Mouse (Mus musculus) gastrocnemius, adult 8-10 months (tissue): ENCODE data around the gene Gramd1b. TPM values are rescaled to one million over a fixed set of nuclear protein-coding genes. Genes with fewer than 3 reads are reported as not detected.

Source experiments
- DNase-seq, 2 experiments: peaks; one replicate each; pipeline ENCODE4 v3.0.0; 2022; ENCODE audit warnings: low spot score in 2 of 2
- total RNA-seq, 4 experiments: library from RNA; stranded (reverse); gene quantifications; 2 replicates each; pipeline ENCODE4 v1.2.4; 2022

The Gramd1b gene
- total RNA-seq, 4 experiments from 2014 or later: 3.6 to 6.0 (median 4.8) TPM

DNA sequence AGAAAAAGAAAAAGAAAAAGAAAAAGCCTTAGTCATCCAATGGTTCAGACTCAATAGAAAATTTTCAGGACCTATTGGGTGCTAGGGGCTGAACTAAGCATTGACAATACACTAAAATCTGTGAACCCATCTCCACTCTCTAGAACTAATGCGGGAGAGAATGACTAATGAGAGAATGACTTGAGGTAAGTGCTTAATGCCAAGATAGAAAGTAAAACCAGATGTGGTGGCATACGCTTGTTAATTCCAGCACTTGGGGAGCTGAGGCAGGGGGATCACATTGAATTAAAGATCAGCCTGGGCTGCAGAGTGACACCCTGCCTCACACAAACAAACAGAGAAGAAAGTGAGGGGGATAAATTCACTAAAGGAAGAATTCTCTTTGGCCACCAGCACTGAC, 131.0 kb downstream of the Gramd1b start:
- no peak for DNase-seq

DNA sequence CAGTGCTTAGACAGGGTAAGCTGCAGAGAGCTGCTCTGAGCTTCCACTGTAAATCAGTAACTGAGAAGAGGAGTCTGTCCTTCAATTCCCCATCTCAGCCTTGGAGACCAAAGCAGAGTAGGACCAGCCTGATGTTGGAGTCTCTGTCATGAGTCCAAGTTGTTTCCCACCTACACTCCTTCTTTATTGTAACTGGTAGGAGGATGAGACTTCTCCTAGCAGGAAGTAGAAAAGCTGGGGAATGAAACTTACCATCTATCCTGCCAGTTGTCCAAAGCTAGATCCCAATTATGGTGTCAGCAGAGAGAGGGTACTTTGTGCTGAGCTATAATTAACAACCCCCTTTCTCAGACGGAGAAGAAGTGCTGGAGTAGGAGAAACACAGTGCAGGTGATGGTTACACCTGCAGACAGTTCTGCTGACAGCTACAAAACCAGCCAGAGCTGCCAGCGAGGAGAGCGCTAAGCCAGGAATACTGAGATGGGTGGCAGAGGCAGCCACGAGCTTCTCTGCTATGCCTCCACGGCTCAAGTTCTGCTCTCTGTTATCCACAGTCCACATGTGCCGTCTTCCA, 131.7 kb downstream of the Gramd1b start:
- no peak for DNase-seq

DNA sequence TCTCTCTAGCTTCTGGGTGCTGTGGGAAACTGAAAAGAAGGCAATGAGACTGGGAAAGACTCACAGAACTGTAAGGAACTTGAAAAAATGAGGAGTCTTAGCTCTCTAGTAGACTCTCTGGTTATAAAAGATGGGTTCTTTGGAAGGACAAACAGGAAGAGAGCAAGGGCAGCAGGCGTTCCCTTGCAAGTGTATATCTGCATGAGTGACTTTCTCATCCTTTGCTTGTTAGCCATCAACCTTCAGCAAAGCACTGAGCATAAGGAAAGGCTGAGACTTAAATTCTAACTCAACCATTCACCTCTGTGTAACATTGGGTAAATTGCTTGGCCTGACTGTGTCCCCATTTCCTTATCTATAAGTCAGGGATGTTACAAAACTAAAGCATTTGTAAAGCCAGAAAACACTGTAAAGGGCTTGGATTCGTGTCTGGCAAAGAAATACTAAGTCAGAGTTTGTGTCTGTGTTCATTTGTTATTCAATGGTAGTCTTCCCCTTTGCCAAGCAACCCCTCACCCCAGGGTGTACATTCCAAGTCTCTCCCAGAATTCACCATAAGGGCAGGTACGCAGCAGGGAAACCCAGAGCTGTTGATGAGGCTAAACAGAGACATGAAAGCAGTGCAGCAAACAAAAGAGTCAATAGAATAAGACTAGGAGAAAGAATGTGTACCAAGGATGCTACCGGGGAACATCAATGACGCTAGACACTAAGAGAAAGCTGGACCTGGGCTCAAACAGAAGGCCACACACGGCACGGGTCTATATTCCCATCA, 133.5 kb downstream of the Gramd1b start:
- DNase-seq: no peak

DNA sequence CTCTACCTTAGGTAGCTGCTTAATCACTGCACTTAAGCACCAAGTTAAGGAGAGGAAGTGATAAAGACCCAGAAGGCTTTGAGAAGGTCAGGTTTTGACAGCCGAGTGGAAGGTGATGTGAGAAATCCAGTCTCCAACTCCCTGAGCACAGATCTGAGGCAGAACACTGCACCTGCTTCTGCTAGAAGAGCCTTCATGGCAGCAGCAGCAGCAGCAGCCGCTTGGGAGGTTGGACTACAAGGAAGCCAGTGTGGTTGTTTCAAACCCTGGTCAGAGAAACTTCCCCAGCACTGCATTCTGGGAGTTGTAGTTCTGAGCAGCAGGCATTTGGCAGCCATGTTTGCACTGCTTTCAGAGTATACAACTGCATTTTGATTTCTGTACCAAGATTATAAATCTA, 134.1 kb downstream of the Gramd1b start:
- DNase-seq: no peak

- DNase-seq: no peak
Observed at GRCm38 (mm10) chr9:40396171-40396570, 135.0 kb downstream of the Gramd1b start.

DNA sequence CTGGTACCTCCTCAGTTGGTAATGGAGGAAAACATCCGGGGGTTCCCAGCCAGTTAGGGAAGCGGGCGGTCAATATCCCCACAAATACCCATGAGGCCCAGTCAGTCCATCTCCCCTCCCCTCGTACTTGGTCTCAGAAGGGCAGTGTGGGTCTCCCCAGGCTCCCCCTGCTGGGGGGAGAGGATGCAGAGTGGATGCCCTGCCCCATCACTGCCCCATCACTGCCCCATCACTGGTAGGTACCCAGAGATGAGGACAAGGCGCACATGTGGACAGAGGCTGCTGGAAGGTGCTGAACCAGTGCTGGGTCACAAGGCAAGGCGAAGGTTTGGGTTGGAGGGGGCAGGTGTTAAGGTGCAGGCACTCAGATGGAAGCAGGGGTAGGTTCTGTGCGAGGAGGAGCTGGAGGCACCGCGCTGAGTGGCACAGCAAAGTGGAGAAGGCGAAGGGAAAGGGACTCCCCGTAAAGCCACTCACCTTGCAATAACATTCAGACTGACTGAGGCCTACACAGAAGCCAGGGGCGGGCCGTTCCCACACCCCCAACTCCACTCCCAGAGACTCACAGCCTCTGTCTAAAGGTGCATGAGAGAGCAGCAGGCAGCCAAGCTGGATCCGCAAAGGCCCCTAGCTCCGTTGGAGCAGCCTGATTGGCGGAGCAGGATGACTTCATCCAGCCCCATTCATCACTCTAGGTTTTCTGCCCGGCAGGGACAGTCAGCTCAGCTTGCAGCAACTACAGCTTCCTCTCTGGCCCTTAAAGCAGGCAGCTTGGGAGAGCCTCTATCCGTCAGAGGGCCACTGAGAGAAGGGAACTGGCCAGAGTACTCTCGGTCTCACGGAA, 139.1 kb downstream of the Gramd1b start:
- DNase-seq: no peak

DNA sequence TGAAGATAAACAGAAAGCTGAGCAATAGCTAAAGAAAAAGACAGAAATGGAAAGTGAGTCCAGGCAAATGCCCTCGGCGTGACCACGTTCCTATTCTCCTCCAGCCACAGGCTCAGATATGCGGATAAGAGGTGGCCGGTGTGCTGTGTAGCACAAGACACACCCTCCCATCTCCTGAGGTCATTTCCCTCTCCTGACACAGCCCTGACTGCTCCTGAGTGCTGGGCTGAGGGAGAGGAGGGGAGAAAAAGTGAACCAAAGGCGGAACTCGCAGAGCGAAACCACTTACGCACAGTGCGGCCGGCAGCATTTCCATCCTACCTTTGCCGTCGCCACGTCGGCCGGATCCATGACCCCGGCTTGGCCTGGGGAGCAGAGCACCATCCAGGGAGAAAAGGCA, 139.8 kb downstream of the Gramd1b start:
- no peak for DNase-seq

DNA sequence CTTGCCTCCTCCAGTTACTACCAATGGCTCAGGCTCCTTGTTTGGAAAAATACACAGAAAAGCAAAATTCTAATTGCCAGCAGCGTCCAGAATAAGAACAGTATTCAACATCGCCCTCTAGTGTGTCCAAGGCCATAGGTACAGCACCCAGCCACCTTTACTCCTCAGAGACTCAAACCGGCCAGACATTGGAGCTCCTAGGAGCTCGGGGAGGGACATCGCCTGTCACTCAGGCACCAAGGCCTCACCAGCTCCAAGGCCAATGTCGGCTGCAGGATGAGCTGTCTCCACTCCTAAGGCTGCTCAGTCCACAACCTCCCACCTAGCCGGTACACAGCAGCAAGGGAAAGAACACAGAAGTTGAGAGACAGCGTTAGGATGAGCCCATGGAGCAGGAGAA, 140.3 kb downstream of the Gramd1b start:
- DNase-seq: no peak

GRCm38 (mm10) chr9:40390396-40390760, 140.8 kb downstream of the Gramd1b start:
- no peak for DNase-seq

- no peak for DNase-seq
Observed at GRCm38 (mm10) chr9:40389669-40390395, 141.4 kb downstream of the Gramd1b start.

DNA sequence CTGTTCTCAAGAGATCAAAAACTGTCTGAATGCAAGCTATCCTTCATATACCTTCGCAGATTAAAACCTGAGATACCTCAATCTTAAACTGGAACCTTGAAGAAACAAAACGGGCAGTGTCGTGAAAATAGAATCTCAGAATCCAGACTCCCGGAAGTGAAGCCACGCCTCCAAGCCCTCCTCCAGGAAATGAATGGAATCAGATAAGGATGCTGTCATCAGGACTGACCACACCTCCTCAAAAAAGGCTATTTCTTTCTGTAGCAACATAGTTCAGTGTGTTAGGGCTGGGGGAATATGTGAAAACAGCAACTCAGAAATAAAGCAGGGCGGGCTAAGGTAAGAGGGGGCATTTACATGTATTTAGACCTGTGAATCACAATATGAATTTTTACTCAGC, 142.0 kb downstream of the Gramd1b start:
- DNase-seq: no peak

DNA sequence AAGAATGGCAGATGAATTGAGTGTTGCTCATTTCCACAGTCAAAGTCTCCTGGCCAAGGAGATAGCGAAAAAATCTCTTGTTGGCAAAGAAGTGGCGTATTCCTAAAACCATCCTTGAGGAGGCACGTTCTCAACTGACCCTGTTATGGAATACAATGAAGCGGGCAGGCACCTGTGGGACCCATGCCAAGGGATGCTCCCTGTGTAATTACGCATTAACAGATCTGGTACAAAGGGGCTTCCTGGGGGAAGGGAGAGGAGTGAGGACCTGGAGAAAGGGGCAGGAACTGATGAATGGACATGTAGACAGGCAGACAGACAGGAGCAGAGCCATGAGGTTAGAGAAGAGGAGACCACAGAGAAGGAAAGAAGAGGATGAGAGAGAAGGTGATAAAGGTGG, 146.4 kb downstream of the Gramd1b start:
- DNase-seq: no peak

- no peak for DNase-seq
Observed at GRCm38 (mm10) chr9:40382508-40382907, 148.7 kb downstream of the Gramd1b start.

DNA sequence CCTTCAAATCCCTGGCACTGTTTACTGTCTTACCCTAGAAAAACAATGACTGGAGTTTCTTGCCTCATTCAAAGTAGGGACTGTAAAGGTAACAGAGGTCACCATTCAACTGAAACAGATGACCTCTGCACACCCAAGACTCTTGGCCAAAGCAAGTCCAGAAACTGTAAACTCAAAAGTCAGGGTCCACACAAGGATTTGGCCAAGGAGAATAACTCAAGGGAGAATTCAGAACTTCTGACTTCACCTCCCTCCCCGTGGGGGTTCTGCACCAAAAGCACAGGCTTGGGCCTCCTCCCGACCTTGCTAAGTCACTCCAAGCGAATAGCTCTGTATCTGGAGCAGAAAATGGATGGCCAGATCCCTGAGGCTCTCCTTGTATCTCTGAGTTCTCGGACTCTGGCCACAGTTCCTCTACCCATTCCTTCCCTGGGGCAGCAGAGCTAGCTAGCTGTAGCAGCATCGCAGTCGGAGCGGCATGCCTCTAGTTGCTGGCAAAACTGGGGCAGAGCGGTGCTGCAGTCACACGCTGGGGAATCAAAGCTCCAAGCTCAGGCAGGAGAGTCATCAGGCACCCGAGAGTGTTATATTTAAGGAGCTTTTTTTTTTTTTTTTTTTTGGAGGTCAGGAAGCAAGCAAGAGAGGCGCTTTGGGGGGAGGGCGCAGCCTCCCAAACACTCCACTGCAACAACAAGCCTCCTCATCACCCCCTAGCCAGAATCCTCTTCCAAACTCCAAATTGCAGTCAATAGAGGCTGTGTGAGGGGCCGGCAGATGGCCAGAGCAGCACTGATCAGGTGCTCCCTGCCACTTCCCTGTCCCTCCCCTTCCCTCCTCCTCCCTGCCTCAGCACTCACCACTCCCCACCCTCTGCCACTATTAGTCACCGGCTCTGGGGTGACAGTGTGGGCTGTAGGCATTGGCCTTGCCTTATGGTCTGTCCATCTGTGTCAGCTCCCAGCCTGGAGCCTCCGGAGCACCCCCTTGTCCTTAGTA, 149.5 kb downstream of the Gramd1b start:
- DNase-seq: no peak

DNA sequence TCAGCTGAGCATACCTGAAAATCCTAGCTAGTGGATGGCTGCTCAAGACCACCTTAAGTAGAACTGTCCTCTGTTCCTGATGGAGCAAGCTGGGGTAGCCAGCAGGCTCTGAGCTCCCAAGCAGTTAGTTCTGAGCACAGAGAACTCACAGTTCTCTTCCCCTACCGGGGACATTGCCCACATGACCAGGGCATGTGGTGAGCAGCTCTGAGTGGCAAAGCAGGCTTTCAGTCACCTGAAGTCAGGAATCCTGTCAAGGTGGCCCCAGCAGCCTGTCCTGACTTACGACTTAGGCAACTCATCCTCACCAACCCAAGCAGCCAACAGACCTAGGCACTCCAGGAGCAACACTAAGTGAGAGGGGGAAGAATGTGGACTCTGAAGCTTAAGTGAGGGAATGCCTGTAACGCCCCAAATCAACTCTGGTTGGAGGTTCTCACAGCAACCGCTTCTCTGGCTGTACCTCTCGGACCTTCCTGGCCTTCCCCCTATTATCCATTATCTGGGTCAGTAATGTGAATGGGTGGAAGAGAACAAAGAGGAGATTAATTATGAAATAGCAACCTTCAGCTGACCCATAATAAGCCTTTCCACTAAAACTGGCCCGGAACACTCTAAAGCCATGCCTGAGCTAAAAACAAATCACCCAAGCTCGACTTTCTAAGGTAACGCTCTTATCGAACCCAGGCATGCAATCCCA, 154.3 kb downstream of the Gramd1b start:
- DNase-seq: no peak

DNA sequence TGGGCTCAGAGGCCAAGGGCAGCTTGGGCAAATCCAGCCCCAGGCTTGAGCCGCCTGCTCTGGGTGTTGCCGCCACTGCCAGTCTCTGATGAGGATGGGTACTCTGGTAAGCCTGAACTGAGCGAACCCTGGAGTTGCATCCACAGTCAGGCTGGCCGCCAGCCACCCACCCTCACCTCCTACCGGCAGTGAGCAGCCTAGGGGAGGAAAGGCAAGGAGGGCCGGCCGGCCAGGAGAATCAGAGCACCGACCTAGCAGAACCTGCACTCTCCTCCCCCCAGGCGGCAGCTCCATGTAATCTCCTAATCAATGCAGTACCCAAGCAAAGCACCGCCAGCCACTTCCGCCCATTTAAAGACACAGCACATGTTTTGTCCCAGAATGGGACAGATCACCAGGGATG, 155.0 kb downstream of the Gramd1b start:
- DNase-seq: no peak

GRCm38 (mm10) chr9:40375518-40375917, 155.7 kb downstream of the Gramd1b start:
- no peak for DNase-seq

GRCm38 (mm10) chr9:40374992-40375391, 156.2 kb downstream of the Gramd1b start:
- DNase-seq: no peak

DNA sequence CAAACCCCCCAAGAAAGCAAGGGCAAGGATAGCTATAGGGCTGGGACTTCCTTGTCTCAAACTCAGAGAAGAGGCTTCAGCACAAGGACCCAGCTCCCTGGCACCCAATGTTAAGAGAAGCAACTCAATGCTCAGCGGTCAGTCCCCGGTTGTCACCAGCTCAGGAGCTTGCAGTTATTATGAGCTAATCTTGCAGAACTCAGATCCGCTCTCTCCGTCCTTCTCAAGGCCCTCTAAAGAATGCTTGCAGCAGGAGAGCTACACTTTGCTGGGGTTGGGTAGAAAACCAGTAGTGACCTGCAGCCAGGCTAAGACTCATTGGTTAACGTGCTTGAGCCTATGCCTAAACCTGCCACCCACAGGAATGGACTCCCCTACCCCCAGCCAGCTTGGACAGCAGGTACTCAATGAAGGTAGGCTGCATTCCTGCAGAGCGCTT, 156.6 kb downstream of the Gramd1b start:
- DNase-seq: no peak

- no peak for DNase-seq
Observed at GRCm38 (mm10) chr9:40374052-40374451, 157.1 kb downstream of the Gramd1b start.
